Mouse (Mus musculus) kidney, adult 11 months (tissue): ENCODE results near the gene Ell.

Source experiments
- DNase-seq: peaks from one replicate; pipeline ENCODE4 v3.0.0; 2022

Gene Ell

GRCm38 (mm10) chr8:70538633-70539076 is 602 bp upstream of the Ell start:
- peak; percentile 99 for DNase-seq

- no peak for DNase-seq
Measured at GRCm38 (mm10) chr8:70540013-70540506, 803 bp downstream of the Ell start.

GRCm38 (mm10) chr8:70540507-70541071 is 1.3 kb downstream of the Ell start:
- DNase-seq: peak; percentile 63

- no peak for DNase-seq
Measured at GRCm38 (mm10) chr8:70541081-70541480, 1.8 kb downstream of the Ell start.

GRCm38 (mm10) chr8:70544200-70544687 is 5.0 kb downstream of the Ell start:
- DNase-seq: peak; percentile 51

- no peak for DNase-seq
Measured at GRCm38 (mm10) chr8:70546412-70546811, 7.2 kb downstream of the Ell start.

- DNase-seq: no peak
Measured at GRCm38 (mm10) chr8:70547762-70548161, 8.5 kb downstream of the Ell start.

GRCm38 (mm10) chr8:70549412-70550184 is 10.3 kb downstream of the Ell start:
- DNase-seq: no peak

- DNase-seq: no peak
Measured at GRCm38 (mm10) chr8:70551558-70552161, 12.4 kb downstream of the Ell start.

- DNase-seq: no peak
Measured at GRCm38 (mm10) chr8:70552836-70553235, 13.6 kb downstream of the Ell start.

GRCm38 (mm10) chr8:70553740-70554139 is 14.5 kb downstream of the Ell start:
- DNase-seq: peak; percentile 66

GRCm38 (mm10) chr8:70555079-70555747 is 16.0 kb downstream of the Ell start:
- no peak for DNase-seq

GRCm38 (mm10) chr8:70558334-70558733 is 19.1 kb downstream of the Ell start:
- DNase-seq: no peak

- DNase-seq: no peak
Measured at GRCm38 (mm10) chr8:70558983-70559382, 19.7 kb downstream of the Ell start.

- DNase-seq: peak; percentile 71
Measured at GRCm38 (mm10) chr8:70560096-70560495, 20.8 kb downstream of the Ell start.

GRCm38 (mm10) chr8:70560564-70560963 is 21.3 kb downstream of the Ell start:
- DNase-seq: no peak

GRCm38 (mm10) chr8:70561357-70561756 is 22.1 kb downstream of the Ell start:
- no peak for DNase-seq

GRCm38 (mm10) chr8:70561809-70562535 is 22.7 kb downstream of the Ell start:
- peak; percentile 63 for DNase-seq

GRCm38 (mm10) chr8:70562802-70563201 is 23.5 kb downstream of the Ell start:
- no peak for DNase-seq

GRCm38 (mm10) chr8:70563763-70564387 is 24.6 kb downstream of the Ell start:
- DNase-seq: no peak

GRCm38 (mm10) chr8:70564696-70565235 is 25.5 kb downstream of the Ell start:
- no peak for DNase-seq

- DNase-seq: peak; percentile 62
Measured at GRCm38 (mm10) chr8:70565561-70565960, 26.3 kb downstream of the Ell start.
